Mouse (Mus musculus) cerebellum, postnatal 36 days (tissue): ENCODE measurements around the gene Kcnc1.

Source experiments
- DNase-seq, 2 experiments: peaks; one replicate each; pipeline ENCODE4 v3.0.0; 2021 to 2022; ENCODE audit warnings: mixed read lengths in 2 of 2

Kcnc1 gene

GRCm38 (mm10) chr7:46477456-46477855, 81.2 kb downstream of the Kcnc1 start:
- no peak for DNase-seq

- DNase-seq = peak; percentile 57 to 63
Measured at GRCm38 (mm10) chr7:46479793-46480192, 83.5 kb downstream of the Kcnc1 start.

GRCm38 (mm10) chr7:46482099-46482531, 85.8 kb downstream of the Kcnc1 start:
- DNase-seq = no peak

DNA sequence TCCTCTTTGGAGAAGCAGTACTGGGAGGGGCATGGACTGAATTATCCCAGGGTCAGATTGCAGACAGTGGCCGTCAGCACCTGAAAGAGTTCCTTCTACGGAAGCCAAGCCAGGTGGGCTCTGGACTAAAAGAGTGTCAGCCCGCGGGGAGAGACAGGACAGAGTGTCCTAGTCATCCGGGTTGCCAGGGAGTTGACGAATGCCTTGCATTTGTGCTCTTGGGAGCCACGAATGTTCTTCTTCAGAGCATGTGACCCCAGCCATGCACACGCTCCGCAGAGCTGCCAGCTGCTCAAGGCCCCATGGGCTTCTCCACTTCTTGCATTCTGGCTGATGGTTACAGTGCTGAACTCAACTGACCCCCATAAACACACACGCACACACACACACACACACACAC, 86.8 kb downstream of the Kcnc1 start:
- DNase-seq = no peak

DNA sequence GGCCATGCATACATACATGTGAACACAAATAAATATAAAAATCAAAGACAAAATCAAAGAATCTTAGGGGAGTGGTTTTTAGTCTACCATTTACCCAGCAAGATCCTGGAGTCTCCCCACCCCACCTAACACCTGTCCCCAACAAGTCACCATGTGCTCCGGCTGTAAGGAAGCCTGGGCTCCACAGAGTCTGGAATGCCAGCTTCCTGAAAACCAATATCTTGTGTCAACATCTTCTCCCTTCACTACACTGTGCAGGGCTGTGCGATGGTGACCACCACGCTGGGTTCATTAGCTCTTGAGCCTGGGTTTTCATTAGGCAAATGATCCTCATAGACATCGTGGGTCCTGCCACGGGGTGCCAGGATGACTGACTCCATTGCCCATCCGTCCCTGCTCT, 87.9 kb downstream of the Kcnc1 start:
- no peak for DNase-seq

DNA sequence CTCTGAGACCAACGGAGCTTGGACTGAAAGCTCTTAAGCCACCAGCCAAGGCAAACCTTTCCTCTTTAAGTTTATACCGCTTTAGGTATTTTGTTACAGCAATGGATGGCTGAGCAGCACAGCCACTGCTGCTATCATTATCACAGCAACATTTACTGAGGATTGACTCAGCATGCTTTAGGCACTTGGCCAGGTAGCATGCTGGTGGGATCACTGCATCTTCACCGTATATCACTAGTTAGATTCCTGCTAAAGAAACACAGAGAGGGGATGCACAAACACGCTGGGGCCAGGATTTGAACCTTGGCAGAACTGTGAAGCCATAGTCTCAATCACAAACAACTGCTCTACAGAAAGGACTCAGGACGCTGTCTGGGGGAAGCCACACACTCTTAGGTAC, 90.5 kb downstream of the Kcnc1 start:
- peak in 1 of 2 experiments; percentile 44 for DNase-seq

DNA sequence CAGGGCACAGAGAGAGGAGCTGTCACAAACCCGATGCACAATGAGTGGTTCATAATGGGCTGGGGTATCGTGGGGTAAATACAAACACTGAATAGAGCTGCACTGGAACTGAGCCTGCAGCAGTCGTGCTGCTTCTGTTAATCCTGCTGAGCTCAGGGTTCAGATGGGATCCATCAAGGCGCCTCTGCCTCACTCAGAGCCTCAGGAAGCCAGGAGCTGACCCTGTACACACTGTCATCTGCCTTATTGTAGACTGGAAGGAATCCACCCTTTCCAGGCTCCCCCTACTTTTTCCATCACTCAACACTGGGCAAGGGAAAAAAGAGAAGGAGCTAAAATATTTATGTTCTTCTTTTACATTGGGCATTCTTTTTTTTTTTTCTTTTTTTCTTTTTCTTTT, 91.1 kb downstream of the Kcnc1 start:
- DNase-seq = no peak
